Mouse (Mus musculus) lung, postnatal 10 days (tissue): Measurements from ENCODE around the gene Macrod2.

ENCODE experiments used
- DNase-seq: peaks from one replicate; pipeline ENCODE4 v3.0.0; 2021

The Macrod2 gene

GRCm38 (mm10) chr2:140592537-140593261, 197.6 kb downstream of the Macrod2 start:
- no peak for DNase-seq

- no peak for DNase-seq
These were observed 201.8 kb downstream of the Macrod2 start for GRCm38 (mm10) chr2:140596906-140597305.

GRCm38 (mm10) chr2:140615451-140615850, 220.3 kb downstream of the Macrod2 start:
- no peak for DNase-seq

- DNase-seq = no peak
These were observed 226.7 kb downstream of the Macrod2 start for GRCm38 (mm10) chr2:140621730-140622337.

- DNase-seq = no peak
These were observed 258.4 kb downstream of the Macrod2 start for GRCm38 (mm10) chr2:140653481-140653880.

GRCm38 (mm10) chr2:140653978-140654377, 258.9 kb downstream of the Macrod2 start:
- DNase-seq = no peak

- DNase-seq = no peak
These were observed 267.6 kb downstream of the Macrod2 start for GRCm38 (mm10) chr2:140662673-140663072.

- DNase-seq = no peak
These were observed 269.3 kb downstream of the Macrod2 start for GRCm38 (mm10) chr2:140664381-140664780.

GRCm38 (mm10) chr2:140666846-140667245, 271.7 kb downstream of the Macrod2 start:
- no peak for DNase-seq

- DNase-seq = no peak
These were observed 272.3 kb downstream of the Macrod2 start for GRCm38 (mm10) chr2:140667261-140668047.

GRCm38 (mm10) chr2:140668311-140668710, 273.2 kb downstream of the Macrod2 start:
- peak; percentile 82 for DNase-seq

- DNase-seq = no peak
These were observed 274.0 kb downstream of the Macrod2 start for GRCm38 (mm10) chr2:140669081-140669480.

- no peak for DNase-seq
These were observed 274.7 kb downstream of the Macrod2 start for GRCm38 (mm10) chr2:140669786-140670185.

GRCm38 (mm10) chr2:140670457-140670856, 275.3 kb downstream of the Macrod2 start:
- peak; percentile 14 for DNase-seq

- peak; percentile 94 for DNase-seq
These were observed 276.0 kb downstream of the Macrod2 start, which contains the start of gene Flrt3 for GRCm38 (mm10) chr2:140670963-140671702. Gene Flrt3, minus strand, starts transcription at chr2:140671469.

GRCm38 (mm10) chr2:140673466-140673865, 278.4 kb downstream of the Macrod2 start:
- no peak for DNase-seq

GRCm38 (mm10) chr2:140676728-140677127, 281.6 kb downstream of the Macrod2 start:
- no peak for DNase-seq

GRCm38 (mm10) chr2:140690906-140691305, 295.8 kb downstream of the Macrod2 start:
- no peak for DNase-seq

GRCm38 (mm10) chr2:140691403-140691802, 296.3 kb downstream of the Macrod2 start:
- no peak for DNase-seq

GRCm38 (mm10) chr2:140692461-140692860, 297.4 kb downstream of the Macrod2 start:
- DNase-seq = no peak

- DNase-seq = no peak
These were observed 298.7 kb downstream of the Macrod2 start for GRCm38 (mm10) chr2:140693845-140694244.

GRCm38 (mm10) chr2:140698585-140698984, 303.5 kb downstream of the Macrod2 start:
- no peak for DNase-seq

- no peak for DNase-seq
These were observed 308.3 kb downstream of the Macrod2 start for GRCm38 (mm10) chr2:140703377-140703776.
